Mouse (Mus musculus) thymus, adult 2 months (tissue): ENCODE measurements at regions not wholly inside any gene's neighbourhood (a gene's known extent, or its start where the extent isn't known, plus 50 kb on each side); places are given as distances from the start of the nearest gene placed in this dataset.

Source experiments
- DNase-seq: peaks from one replicate; pipeline ENCODE4 v3.0.0; 2021
- H3K27ac ChIP-seq: fragments of 200-500 bp; 2 replicates; pipeline ENCODE4 v1.5.1; 2012; ENCODE audit warnings: low read length, control low read depth; ENCODE audit not compliant: control insufficient read depth, insufficient read depth
- H3K27me3 ChIP-seq: fragments of 200-500 bp; 2 replicates; pipeline ENCODE4 v1.6.1; 2012; ENCODE audit warnings: mild to moderate bottlenecking, low read length, moderate library complexity, mixed read lengths; ENCODE audit not compliant: control insufficient read depth, insufficient read depth
- H3K36me3 ChIP-seq: fragments of 200-500 bp; 2 replicates; pipeline ENCODE4 v1.6.1; 2012; ENCODE audit warnings: mild to moderate bottlenecking, low read length, moderate library complexity; ENCODE audit not compliant: control insufficient read depth, insufficient read depth
- H3K4me1 ChIP-seq: fragments of 200-500 bp; replicated peaks from 2 replicates; pipeline ENCODE4 v1.6.1; 2012; ENCODE audit warnings: low read length; ENCODE audit not compliant: control insufficient read depth, insufficient read depth
- H3K4me3 ChIP-seq: fragments of 200-500 bp; 2 replicates; pipeline ENCODE4 v1.5.1; 2012; ENCODE audit warnings: mild to moderate bottlenecking, low read length, control low read depth, moderate library complexity; ENCODE audit not compliant: control insufficient read depth, insufficient read depth
- CTCF ChIP-seq: fragments of 200-500 bp; IDR thresholded peaks from 2 replicates; pipeline ENCODE4 v1.5.1; 2012; ENCODE audit warnings: mild to moderate bottlenecking, control low read depth, low read length, moderate library complexity, borderline replicate concordance; ENCODE audit not compliant: control insufficient read depth, poor library complexity, insufficient read depth; ENCODE audit errors: extremely low read depth
- POLR2A ChIP-seq: fragments of 200-500 bp; IDR thresholded peaks from 2 replicates; pipeline ENCODE4 v1.6.1; 2012; ENCODE audit warnings: mild to moderate bottlenecking, low read length, control low read depth, moderate library complexity; ENCODE audit not compliant: control insufficient read depth, poor library complexity, insufficient read depth; ENCODE audit errors: extremely low read depth
- WGBS: fragments of 180-500 bp; shearing (Covaris S2); methylation state at CpG from one replicate; pipeline ENCODE4 v1.1.7; 2018; 5-methylcytosine and 5-hydroxymethylcytosine counted together

DNA sequence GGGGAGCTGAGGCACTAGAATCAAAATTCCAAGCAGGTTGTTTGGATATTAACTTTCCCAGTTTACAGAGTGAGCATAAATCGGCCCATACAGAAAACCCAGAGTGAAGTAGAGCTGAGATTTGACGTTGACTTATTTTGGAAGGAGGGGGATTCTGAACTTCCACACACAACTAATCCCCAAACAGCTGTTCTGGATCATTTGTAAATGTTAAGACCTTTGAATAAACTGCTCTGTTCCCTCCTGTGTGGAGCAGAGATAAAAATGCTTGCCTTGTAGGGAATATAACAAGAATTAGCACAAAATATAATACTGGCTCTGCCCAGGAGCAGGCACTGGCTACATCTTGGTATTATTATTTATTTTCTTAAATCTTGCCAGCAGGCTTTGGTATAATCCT is 2057.0 kb downstream of the 4930444P10Rik start:
- H3K36me3 ChIP-seq = no peaks in the 10 kb centered on the region
- no peaks in the 10 kb centered on the region for H3K4me1 ChIP-seq
- no peak overlapping the region for H3K27ac ChIP-seq
- TF ChIP-seq POLR2A (no peak), CTCF (no peak)
- 85% methylated on average over 2 of the region's 2 CpGs for WGBS
- no peak for DNase-seq
- no peaks in the 10 kb centered on the region for H3K27me3 ChIP-seq
- no peak overlapping the region for H3K4me3 ChIP-seq

DNA sequence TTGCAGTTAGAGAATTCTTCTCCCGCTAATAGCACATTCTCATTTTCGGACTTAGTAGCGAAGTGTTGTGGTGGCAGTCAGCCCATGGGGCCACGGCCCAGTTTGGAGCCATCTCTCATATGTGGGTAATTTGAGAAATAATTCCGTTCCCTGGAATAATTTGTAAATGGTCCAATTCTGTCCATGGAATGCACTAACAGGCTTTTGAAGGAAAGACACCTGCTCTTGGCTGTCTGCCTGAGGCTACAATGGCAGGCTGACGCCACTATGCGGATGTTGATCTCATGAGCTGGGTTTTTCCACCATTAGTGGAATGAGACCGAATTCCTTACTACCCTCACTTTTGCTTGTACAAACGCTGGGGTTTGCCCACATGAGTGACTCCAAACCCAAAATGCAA is 2081.6 kb downstream of the 4930444P10Rik start:
- Histone ChIP-seq H3K4me3 (no peak overlapping the region), H3K4me1 (no peaks in the 10 kb centered on the region), H3K36me3 (no peaks in the 10 kb centered on the region), H3K27ac (no peak overlapping the region), H3K27me3 (no peaks in the 10 kb centered on the region)
- TF ChIP-seq CTCF (no peak), POLR2A (no peak)
- WGBS = 92% methylated on average over 9 of the region's 9 CpGs
- DNase-seq = no peak

DNA sequence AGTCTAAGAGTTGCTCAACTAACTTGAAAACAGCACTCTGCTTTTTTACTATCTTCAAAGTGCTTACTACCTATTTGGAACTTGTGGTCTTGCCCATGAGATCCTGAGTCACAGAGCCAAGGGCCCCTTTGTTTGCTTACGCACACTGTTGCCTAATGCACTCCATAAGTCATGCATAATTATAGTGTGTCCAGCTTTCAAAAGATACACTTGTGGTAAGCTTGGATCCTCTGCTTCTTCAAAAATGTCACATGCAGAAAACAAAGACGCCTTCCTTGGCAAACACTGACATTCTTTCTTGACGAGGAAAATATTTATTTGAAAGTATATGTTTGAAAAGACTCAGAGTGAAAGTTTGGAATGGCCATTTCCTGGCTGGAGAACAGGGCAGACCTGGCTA is 2082.3 kb downstream of the 4930444P10Rik start:
- no peaks in the 10 kb centered on the region for H3K27me3 ChIP-seq
- no peaks in the 10 kb centered on the region for H3K4me1 ChIP-seq
- H3K4me3 ChIP-seq = no peak overlapping the region
- 90% methylated on average over 3 of the region's 3 CpGs for WGBS
- DNase-seq = no peak
- H3K27ac ChIP-seq = no peak overlapping the region
- TF ChIP-seq POLR2A (no peak), CTCF (no peak)
- no peaks in the 10 kb centered on the region for H3K36me3 ChIP-seq

DNA sequence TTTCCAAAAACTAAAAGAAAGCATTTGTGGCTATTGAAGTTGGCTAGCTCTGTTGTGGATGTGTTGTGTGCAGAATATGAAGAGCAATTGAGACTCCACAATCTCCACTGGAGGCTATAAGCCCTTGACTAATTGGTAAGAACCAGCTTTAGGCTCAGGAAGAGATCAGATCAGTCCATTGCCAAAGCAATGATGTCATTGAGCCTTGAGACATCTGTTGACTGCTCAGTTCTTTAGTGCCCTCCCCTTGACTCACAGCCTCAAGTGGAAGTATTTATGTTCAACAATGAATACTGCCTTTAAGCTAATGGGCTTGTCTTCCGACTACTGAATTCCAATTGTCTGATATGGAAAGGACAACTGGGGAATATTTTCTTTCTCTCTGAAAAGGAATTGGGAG is 2090.6 kb downstream of the 4930444P10Rik start:
- H3K4me3 ChIP-seq = no peak overlapping the region

DNA sequence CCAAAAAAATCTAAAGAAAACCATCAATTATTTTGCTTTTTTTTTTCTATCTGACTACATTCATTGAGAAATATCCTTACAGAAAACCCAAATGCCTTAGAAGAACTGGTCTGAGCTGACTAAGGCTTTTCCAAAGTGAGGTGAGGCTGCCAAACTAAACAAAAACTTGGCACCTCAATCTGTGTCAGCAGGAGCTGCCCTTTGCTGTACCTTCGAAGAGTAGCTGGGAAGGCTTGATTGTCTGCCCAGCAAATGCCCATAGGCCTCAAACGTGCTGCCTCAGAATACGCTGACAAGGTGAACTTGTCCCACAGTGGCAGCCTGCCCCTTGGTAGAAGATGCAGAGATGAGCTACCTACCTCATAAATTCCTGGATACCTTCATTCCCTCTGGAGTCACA is 2091.7 kb downstream of the 4930444P10Rik start:
- Histone ChIP-seq H3K36me3 (no peaks in the 10 kb centered on the region), H3K27me3 (no peaks in the 10 kb centered on the region), H3K4me1 (no peaks in the 10 kb centered on the region), H3K27ac (no peak overlapping the region), H3K4me3 (no peak overlapping the region)
- no peak for DNase-seq
- 77% methylated on average over 3 of the region's 3 CpGs for WGBS
- TF ChIP-seq POLR2A (no peak), CTCF (no peak)

More for the DNA sequence above, 2090.6 kb downstream of the 4930444P10Rik start:
- Histone ChIP-seq H3K36me3 (no peaks in the 10 kb centered on the region), H3K27me3 (no peaks in the 10 kb centered on the region), H3K27ac (no peak overlapping the region), H3K4me1 (no peaks in the 10 kb centered on the region)
- TF ChIP-seq POLR2A (no peak), CTCF (no peak)
- DNase-seq = no peak
- 100% methylated on average over 1 of the region's 1 CpGs for WGBS

DNA sequence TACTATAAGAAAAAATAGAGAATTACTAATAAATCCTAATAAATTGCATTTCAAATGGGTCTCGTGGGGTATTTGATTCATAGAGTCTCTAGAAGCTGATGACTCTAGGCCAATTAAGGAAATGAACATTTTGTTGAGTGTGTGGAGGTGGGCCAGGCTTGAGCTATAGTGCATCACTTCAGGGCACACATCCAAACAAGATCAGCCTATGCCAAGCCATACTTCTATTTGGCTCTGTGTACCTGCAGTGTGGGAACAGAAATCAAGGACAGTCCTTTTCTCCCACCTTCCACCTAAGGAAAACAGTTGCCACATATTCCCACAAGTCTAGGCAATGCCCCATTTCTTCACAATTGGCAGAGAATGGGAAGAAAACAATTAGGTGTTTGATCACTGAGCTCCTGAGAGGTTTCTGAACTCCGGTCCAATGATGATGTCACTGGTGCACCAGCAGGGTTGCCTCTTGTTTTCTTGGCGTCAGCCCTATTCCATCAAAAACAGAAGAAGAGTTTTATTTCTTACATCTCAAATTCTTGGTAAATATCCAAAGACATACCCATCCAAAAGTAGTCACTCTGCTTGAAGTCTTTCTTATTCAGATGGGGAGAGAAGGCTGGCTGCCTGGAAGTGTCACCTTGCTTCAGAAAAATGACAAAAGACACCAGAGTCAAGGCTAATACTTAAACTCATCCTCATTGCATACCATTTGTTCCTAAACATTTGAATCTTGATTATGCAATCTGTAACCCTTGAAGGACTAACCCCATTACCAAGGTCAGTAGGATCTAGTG is 2092.3 kb downstream of the 4930444P10Rik start:
- no peak overlapping the region for H3K27ac ChIP-seq
- no peak for DNase-seq
- 91% methylated on average over 3 of the region's 3 CpGs for WGBS

More for the DNA sequence above, 2092.3 kb downstream of the 4930444P10Rik start:
- Histone ChIP-seq H3K4me1 (no peaks in the 10 kb centered on the region), H3K36me3 (no peaks in the 10 kb centered on the region), H3K4me3 (no peak overlapping the region), H3K27me3 (no peaks in the 10 kb centered on the region)
- TF ChIP-seq CTCF (no peak), POLR2A (no peak)
